In the genomic region with DNA sequence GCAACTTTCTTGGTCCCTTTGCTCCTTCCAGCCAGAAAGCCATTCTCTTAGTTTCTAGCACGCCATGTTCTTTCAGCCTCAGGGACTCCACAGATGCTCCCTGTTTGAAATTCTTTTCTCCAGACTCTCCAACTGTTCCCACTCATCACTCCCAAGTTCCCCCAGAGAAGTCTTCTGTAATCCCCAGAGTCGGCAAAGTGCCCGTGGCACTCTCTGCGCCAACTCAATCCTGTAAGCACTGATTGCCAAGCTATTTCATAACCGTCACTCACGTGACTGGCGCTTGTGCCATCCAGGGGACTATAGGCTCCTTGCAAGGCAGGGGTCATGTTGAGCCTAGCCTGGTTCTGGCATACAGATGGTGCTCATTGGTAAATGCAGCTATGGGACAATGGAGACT, we compare ENCODE assay signal across 8 mouse cellular contexts. TPM values are rescaled to one million over a fixed set of nuclear protein-coding genes. Genes with fewer than 3 reads are reported as not detected.
DNase-seq lines count a peak whose midpoint lies in the region; ATAC-seq lines count a peak whose summit lies in the region.

No protein-coding gene starts in this region.

- DNase-seq in cerebellum, adult 11 months, result peak; percentile 49
- peak; percentile 51 to 53 for DNase-seq in cerebellum, adult 18-20 months
- peak; percentile 78 for DNase-seq in layer of hippocampus, adult 11-12 months (ENCODE audit: low spot score)
- DNase-seq in left cerebral cortex, postnatal 4 days, result peak; percentile 76
- no peak for DNase-seq in urinary bladder, postnatal 14 days (ENCODE audit: low spot score)
- no peak for DNase-seq in T-cell, adult 2 months (ENCODE audit: low spot score)
- no peak for DNase-seq in kidney, postnatal 14 days

- intact Hi-C loops in left cerebral cortex, postnatal 4 days (cut with DNase I), result no loop called here

- ATAC-seq in cerebellum, adult (ENCODE audit: insufficient number of reproducible peaks, low FRiP score, low TSS enrichment), result no peak

RNA-seq across cellular contexts. Expression of a gene that starts 51.4 kb away (rescaled TPM):
- 10 to 100 TPM; 17.1 to 20.3 TPM for total RNA-seq in left cerebral cortex, postnatal 4 days (2021)

Comparison
In these comparisons a context has a peak if more than half of its experiments do, and no peak if none do; other contexts are left out.
1. DNase-seq: peak in cerebellum, adult 11 months (single experiment), cerebellum, adult 18-20 months (2 of 2), layer of hippocampus, adult 11-12 months (single experiment) and left cerebral cortex, postnatal 4 days (single experiment); none in urinary bladder, postnatal 14 days (single experiment), T-cell, adult 2 months (single experiment) and kidney, postnatal 14 days (single experiment).